Mouse (Mus musculus): ENCODE results near the gene Zdhhc8.

GRCm38 (mm10) chr16:18235389-18236065 lies 591 bp upstream of the Zdhhc8 start:
- no peak for TF ChIP-seq CTCF (IDR thresholded peaks at IDR 0.05; ENCODE audit: borderline replicate concordance, insufficient read depth, low read length)
- peak; percentile 45 for TF ChIP-seq POLR2A (IDR thresholded peaks at IDR 0.05; ENCODE audit: low read depth, low read length)

Measured in embryonic fibroblast, embryonic 13.5 days (primary cell).